Mouse (Mus musculus) midbrain, embryonic 12.5 days (tissue): ENCODE measurements at regions not wholly inside any gene's neighbourhood (a gene's known extent, or its start where the extent isn't known, plus 50 kb on each side); places are given as distances from the start of the nearest gene placed in this dataset.

Experiments
- ATAC-seq: fragments of 200-750 bp; cut with Nextera tagmentation; 2 replicates; pipeline ENCODE4 v1.8.0; 2017; ENCODE audit warnings: low read depth, moderate TSS enrichment, moderate library complexity; ENCODE audit not compliant: low FRiP score
- H3K27ac ChIP-seq: fragments of 300-500 bp; sonication (generic); replicated peaks from 2 replicates; pipeline ENCODE4 v1.5.1; 2016; ENCODE audit warnings: mild to moderate bottlenecking
- H3K27me3 ChIP-seq: fragments of 300-500 bp; sonication (generic); 2 replicates; pipeline ENCODE4 v1.6.1; 2016; ENCODE audit warnings: mild to moderate bottlenecking
- H3K36me3 ChIP-seq: fragments of 300-500 bp; sonication (generic); 2 replicates; pipeline ENCODE4 v1.6.1; 2016
- H3K4me1 ChIP-seq: fragments of 300-500 bp; sonication (generic); 2 replicates; pipeline ENCODE4 v1.6.1; 2016
- H3K4me2 ChIP-seq: fragments of 300-500 bp; sonication (generic); replicated peaks from 2 replicates; pipeline ENCODE4 v1.6.1; 2016; ENCODE audit warnings: mild to moderate bottlenecking, moderate library complexity
- H3K4me3 ChIP-seq: fragments of 300-500 bp; sonication (generic); 2 replicates; pipeline ENCODE4 v1.5.1; 2016; ENCODE audit warnings: mild to moderate bottlenecking
- H3K9ac ChIP-seq: fragments of 300-500 bp; sonication (generic); replicated peaks from 2 replicates; pipeline ENCODE4 v1.6.1; 2016; ENCODE audit warnings: mild to moderate bottlenecking, moderate library complexity
- H3K9me3 ChIP-seq: fragments of 300-500 bp; sonication (generic); 2 replicates; pipeline ENCODE4 v1.6.1; 2016; ENCODE audit warnings: mild to moderate bottlenecking
- WGBS: fragments of 180-500 bp; shearing (Covaris S2); methylation state at CpG from one replicate; pipeline ENCODE4 v1.1.7; 2016; 5-methylcytosine and 5-hydroxymethylcytosine counted together

DNA sequence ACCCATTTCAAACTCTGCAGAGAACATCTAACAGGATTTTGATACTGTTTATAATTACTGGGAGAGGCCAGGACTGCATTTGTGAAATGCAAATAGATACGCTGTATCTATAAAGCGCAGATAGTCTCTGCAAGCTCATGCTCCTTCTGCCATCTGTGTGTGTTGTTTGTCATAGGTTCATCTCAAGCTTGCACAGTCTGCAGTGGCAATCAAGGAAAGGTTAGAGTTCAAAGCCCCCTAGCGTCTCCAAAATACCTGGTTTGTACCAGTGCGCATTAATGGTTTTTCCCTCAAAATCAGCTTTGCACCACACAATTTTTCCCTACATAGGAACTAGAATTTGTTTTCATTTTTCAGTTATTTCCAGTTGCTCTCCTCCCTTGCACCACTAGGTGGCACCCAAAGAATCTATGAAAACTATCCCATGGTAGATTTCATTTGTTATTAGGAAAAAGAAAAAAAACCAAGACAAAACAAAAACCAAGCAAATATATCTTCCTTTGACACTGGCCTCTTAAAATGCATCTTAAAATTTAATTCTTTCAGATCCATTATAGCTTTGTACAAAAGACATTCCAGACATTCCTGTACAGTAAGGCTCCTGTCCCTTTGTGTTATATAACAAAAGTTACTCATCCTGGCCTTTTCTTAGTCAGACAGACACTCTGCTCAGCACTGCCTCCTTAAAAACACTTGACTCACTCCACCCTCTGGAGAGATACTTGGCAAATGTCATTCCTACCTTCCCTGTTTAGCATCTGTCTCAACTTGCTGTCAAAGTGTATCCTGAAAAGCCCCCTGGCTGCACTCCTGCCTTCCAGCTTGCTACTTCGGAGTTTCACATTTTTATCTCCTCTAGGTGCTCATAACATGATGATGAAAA, 92.7 kb upstream of the Rap2b start:
- no peaks in the 10 kb centered on the region for H3K4me1 ChIP-seq
- no peak overlapping the region for H3K4me3 ChIP-seq
- H3K4me2 ChIP-seq = no peak overlapping the region
- ATAC-seq = 0 out of 2 replicates have a peak, but pooled peaks have one; percentile 27
- 75% methylated on average over 5 of the region's 5 CpGs for WGBS
- H3K27ac ChIP-seq = no peak overlapping the region
- no peak overlapping the region for H3K9ac ChIP-seq
- H3K27me3 ChIP-seq = no peaks in the 10 kb centered on the region
- H3K9me3 ChIP-seq = no peaks in the 10 kb centered on the region
- no peaks in the 10 kb centered on the region for H3K36me3 ChIP-seq

DNA sequence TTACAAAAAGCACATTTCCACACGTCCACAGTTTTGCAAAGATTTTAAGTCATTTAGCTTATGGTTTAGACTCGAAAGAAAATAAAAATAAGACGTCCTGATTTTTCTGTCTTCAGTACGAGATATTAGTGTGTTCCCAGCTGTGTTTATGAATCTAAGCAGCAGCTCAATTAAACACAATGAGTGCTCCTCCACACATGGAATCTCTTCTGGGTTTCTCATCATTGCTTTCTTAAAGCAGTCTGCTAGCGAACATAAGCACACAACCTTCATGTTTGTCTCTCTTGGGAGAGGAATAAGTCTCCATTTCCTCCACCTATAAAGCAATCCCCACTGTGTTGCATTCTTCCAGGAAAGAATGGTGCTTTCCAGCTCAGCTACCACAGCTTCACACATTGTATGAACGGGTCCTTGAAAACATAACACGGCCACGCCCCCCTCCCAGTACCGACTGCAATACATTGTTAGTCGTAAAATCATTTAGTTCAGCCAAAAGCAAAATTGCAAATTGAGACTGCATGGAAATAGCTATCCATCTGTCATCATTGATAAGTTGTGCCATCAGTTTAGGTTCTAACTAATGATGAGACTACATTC, 75.4 kb upstream of the Rap2b start:
- Histone ChIP-seq H3K36me3 (no peaks in the 10 kb centered on the region), H3K4me1 (no peaks in the 10 kb centered on the region), H3K4me3 (no peak overlapping the region), H3K9ac (no peak overlapping the region), H3K9me3 (no peaks in the 10 kb centered on the region), H3K27ac (no peak overlapping the region), H3K27me3 (no peaks in the 10 kb centered on the region), H3K4me2 (no peak overlapping the region)
- 68% methylated on average over 10 of the region's 10 CpGs for WGBS
- ATAC-seq = no peak

DNA sequence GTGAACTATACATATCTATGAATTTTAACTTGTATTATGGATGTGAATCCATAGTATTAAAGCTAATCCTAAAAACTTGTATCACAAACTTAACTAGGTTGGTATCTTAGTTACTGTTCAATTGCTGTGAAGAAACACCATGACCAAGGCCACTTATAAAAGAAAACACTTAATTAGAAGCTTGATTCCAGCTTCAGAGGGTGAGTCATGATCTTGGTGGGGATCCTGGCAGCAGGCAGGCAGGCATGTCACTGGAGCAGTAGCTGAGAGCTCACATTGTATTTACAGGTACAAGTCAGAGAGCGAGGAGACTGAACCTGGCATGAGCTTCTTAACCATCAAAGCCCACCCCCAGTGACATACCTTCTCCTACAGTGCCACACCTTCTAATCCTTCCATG, 73.2 kb upstream of the Rap2b start:
- Histone ChIP-seq H3K9me3 (no peaks in the 10 kb centered on the region), H3K36me3 (no peaks in the 10 kb centered on the region), H3K4me1 (no peaks in the 10 kb centered on the region), H3K9ac (no peak overlapping the region), H3K27ac (no peak overlapping the region), H3K27me3 (no peaks in the 10 kb centered on the region), H3K4me2 (no peak overlapping the region), H3K4me3 (no peak overlapping the region)
- ATAC-seq = no peak
- WGBS = 92% methylated on average over 1 of the region's 1 CpGs

DNA sequence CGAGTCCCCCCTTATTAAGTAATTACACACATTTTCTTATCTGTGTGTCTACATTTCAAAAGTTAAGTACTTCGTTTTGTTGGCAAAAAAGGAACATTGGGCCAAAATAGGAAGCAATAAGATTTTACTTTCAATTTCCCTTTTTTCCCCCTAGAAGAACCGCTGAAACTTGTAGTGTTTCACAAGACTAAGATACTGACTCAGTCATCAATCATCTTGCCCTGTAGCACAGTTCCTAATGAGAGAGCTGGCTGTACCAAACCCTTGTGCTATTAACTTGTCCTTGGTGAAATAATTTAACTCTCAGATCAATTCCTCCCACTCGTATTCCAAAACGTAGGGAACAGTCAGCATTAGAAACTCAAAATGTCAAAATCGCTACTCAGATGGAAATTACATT, 66.6 kb upstream of the Rap2b start:
- Histone ChIP-seq H3K27me3 (no peaks in the 10 kb centered on the region), H3K4me3 (no peak overlapping the region), H3K4me2 (no peak overlapping the region), H3K9me3 (no peaks in the 10 kb centered on the region), H3K36me3 (no peaks in the 10 kb centered on the region), H3K27ac (no peak overlapping the region), H3K4me1 (no peaks in the 10 kb centered on the region), H3K9ac (no peak overlapping the region)
- WGBS = 89% methylated on average over 6 of the region's 6 CpGs
- ATAC-seq = no peak

DNA sequence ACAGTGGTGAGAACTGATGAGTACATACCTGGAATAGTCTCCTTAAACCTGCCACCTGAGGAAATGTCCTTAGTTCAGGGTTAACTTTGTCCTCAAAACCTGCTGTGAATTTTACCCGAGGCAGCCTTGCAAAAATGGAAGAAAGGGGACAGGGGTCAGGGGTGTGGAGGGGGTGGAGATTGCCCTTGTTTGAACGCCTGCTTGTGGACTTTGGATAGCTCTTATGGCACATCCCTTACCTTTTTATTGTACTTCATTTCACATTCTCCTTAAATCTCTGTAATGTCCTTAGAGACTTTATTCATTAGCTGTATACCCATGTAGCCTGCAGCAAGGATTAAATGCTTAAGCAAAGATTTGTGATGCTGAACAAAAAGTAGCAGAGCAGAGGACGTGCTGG, 64.1 kb upstream of the Rap2b start:
- ATAC-seq = no peak
- no peaks in the 10 kb centered on the region for H3K27me3 ChIP-seq
- H3K4me2 ChIP-seq = no peak overlapping the region
- H3K9ac ChIP-seq = no peak overlapping the region
- no peak overlapping the region for H3K27ac ChIP-seq
- H3K9me3 ChIP-seq = no peaks in the 10 kb centered on the region
- no peaks in the 10 kb centered on the region for H3K4me1 ChIP-seq
- 50% methylated on average over 3 of the region's 3 CpGs for WGBS
- no peaks in the 10 kb centered on the region for H3K36me3 ChIP-seq
- no peak overlapping the region for H3K4me3 ChIP-seq

DNA sequence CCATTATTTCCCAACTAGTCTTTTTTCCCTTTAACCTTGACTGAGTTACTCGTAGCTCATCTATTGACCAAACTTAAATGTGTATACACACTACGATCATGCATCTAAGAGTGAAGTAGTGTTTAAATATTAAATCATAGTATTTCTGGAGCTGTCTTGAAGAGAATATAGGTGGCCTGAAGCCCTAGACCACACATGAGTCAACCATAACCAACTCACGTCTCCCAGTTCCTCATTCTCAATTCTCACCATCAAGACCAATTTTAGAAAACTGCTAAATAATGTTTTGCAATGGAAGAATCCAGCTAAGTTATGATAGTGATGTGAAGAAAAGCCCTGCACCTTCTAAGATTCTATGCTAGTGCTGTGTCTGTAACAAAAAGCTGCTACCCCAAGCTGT, 59.2 kb upstream of the Rap2b start:
- Histone ChIP-seq H3K9ac (no peak overlapping the region), H3K36me3 (no peaks in the 10 kb centered on the region), H3K9me3 (no peaks in the 10 kb centered on the region), H3K4me2 (no peak overlapping the region), H3K27ac (no peak overlapping the region), H3K4me1 (no peaks in the 10 kb centered on the region), H3K4me3 (no peak overlapping the region), H3K27me3 (no peaks in the 10 kb centered on the region)
- 87% methylated on average over 3 of the region's 3 CpGs for WGBS
- no peak for ATAC-seq

DNA sequence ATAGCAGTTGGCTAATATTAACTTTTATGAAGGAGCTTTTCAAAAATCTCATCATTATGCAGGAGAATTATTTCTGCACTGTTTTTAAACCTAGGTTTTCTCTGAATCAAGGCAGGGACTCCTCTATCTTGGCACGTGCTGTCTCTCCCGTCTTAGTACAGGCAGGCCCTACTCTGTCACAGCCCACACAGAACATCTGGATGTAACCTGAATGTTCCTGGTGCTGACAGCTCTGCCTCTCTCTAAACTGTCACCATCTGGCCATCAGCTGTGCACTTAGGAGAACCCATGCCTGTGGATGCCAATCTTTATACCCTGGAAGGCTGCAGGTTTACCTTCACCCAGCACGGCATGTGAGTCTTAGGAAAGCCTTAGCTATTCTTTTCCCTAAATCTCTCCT, 58.0 kb upstream of the Rap2b start:
- H3K4me3 ChIP-seq = no peak overlapping the region
- H3K4me1 ChIP-seq = no peaks in the 10 kb centered on the region
- 78% methylated on average over 3 of the region's 3 CpGs for WGBS
- no peak overlapping the region for H3K4me2 ChIP-seq
- ATAC-seq = no peak
- H3K27ac ChIP-seq = no peak overlapping the region
- no peaks in the 10 kb centered on the region for H3K9me3 ChIP-seq
- H3K27me3 ChIP-seq = no peaks in the 10 kb centered on the region
- H3K9ac ChIP-seq = no peak overlapping the region
- no peaks in the 10 kb centered on the region for H3K36me3 ChIP-seq

DNA sequence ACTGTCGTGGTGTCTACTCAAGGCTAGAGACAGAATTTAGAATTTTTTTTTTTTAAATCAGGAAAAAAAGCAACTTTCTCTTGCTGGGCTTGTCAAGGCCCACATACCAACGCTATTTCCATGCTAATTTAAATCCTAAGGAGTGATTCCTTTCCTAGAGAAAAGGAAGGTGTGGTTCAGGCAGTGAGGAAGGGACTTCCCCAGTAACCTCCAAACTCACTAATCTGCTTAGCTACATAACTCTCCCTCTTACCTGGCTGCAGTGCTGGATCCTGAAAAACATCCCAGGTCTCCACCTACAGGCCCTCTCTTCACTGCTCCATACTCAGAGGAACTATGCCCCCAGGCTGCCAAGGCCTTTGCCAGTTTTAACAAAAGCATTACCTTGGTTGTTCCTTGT, 55.1 kb upstream of the Rap2b start:
- H3K4me1 ChIP-seq = no peaks in the 10 kb centered on the region
- no peak for ATAC-seq
- no peak overlapping the region for H3K4me2 ChIP-seq
- H3K9ac ChIP-seq = no peak overlapping the region
- H3K4me3 ChIP-seq = no peak overlapping the region
- H3K36me3 ChIP-seq = no peaks in the 10 kb centered on the region
- no peaks in the 10 kb centered on the region for H3K27me3 ChIP-seq
- H3K27ac ChIP-seq = no peak overlapping the region
- 50% methylated on average over 2 of the region's 2 CpGs for WGBS
- no peaks in the 10 kb centered on the region for H3K9me3 ChIP-seq

DNA sequence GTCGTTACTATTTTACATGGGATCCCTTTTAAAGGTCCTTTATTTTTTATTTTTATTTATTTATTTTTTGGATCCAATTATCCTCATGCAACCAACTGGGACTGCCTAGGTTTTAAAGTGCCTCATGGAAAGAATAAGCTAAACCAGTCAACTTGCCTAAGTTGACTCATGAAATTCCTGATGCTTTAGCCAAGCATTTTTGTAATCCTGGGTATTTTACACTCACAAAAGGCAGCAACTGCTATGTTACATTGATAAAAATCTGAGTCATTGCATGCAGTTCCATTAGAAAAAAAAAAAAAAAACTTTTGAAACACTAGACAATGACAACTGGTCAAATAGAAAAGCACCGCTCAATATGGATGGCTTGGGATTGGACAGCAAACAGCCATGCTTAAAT, 52.7 kb upstream of the Rap2b start:
- WGBS = 94% methylated on average over 2 of the region's 2 CpGs
- H3K9ac ChIP-seq = no peak overlapping the region

DNA sequence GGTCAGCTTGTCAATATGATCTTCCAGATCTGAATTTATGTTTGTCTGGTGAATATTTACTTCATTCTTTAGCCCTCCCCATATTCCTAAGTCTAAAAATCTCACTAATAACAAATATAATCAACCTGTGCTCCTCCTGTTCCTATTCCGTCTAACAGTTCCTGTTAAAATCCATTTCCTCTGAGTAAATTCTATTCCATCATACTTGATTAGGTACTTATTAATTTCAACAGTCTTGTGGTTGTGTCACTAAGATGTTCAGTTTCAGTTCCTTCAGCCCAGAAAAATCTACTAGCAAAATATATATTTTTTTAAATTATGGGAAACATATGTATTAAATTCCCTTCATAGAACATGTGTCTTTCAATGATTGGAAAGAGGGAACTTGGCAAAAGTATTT, 52.2 kb upstream of the Rap2b start:
- no peak for ATAC-seq
- Histone ChIP-seq H3K36me3 (no peaks in the 10 kb centered on the region), H3K9me3 (no peaks in the 10 kb centered on the region), H3K4me1 (no peaks in the 10 kb centered on the region), H3K27ac (no peak overlapping the region), H3K4me2 (no peak overlapping the region), H3K9ac (no peak overlapping the region), H3K4me3 (no peak overlapping the region), H3K27me3 (no peaks in the 10 kb centered on the region)
- 98% methylated on average over 1 of the region's 1 CpGs for WGBS

More for the DNA sequence above, 52.7 kb upstream of the Rap2b start:
- Histone ChIP-seq H3K4me3 (no peak overlapping the region), H3K27ac (no peak overlapping the region), H3K4me2 (no peak overlapping the region), H3K4me1 (no peaks in the 10 kb centered on the region), H3K27me3 (no peaks in the 10 kb centered on the region), H3K9me3 (no peaks in the 10 kb centered on the region), H3K36me3 (no peaks in the 10 kb centered on the region)
- ATAC-seq = no peak
